Mouse (Mus musculus): ENCODE measurements around the gene Gbp2. TPM values are rescaled to one million over a fixed set of nuclear protein-coding genes. Genes with fewer than 3 reads are reported as not detected.

The Gbp2 gene
- 1 to 10 TPM; 1.3 to 1.7 TPM for total RNA-seq (2021)
- long read RNA-seq, experiment 1, partial matches to known transcripts: 0 of 5 reads
- long read RNA-seq, experiment 1, other reads (novel, unspliced or antisense): 1 of 5 reads
- long read RNA-seq, experiment 2, partial matches to known transcripts: 0 of 3 reads
- long read RNA-seq, experiment 2, other reads (novel, unspliced or antisense): 0 of 3 reads

GRCm38 (mm10) chr3:142620111-142620955 is at the start of gene Gbp2:
Gene Gbp2 (plus strand): TSS chr3:142620602.
- DNase-seq (ENCODE audit: extremely low spot score in 1 of 2, low spot score in 2 of 2): no peak
- H3K4me3 ChIP-seq: peak within 1 kb of the TSS; percentile 34
- intact Hi-C loops (cut with DNase I): no loop called here
- peak within 1 kb of the TSS; percentile 76 for H3K27ac ChIP-seq
- TF ChIP-seq CTCF (IDR thresholded peaks at IDR 0.05): no peak

- Histone ChIP-seq H3K27ac (no peak overlapping the region), H3K4me3 (no peak overlapping the region)
- TF ChIP-seq CTCF (IDR thresholded peaks at IDR 0.05): no peak
- intact Hi-C loops (cut with DNase I): no loop called here
- DNase-seq (ENCODE audit: extremely low spot score in 1 of 2, low spot score in 2 of 2): no peak
Measured at GRCm38 (mm10) chr3:142570738-142571137, 49.7 kb upstream of the Gbp2 start.

- Histone ChIP-seq H3K4me3 (no peak overlapping the region), H3K27ac (no peak overlapping the region)
- no peak for DNase-seq (ENCODE audit: extremely low spot score in 1 of 2, low spot score in 2 of 2)
- intact Hi-C loops (cut with DNase I): no loop called here
- no peak for TF ChIP-seq CTCF (IDR thresholded peaks at IDR 0.05)
Measured at GRCm38 (mm10) chr3:142577108-142577507, 43.3 kb upstream of the Gbp2 start.

- Histone ChIP-seq H3K4me3 (no peak overlapping the region), H3K27ac (no peak overlapping the region)
- intact Hi-C loops (cut with DNase I): no loop called here
- no peak for DNase-seq (ENCODE audit: extremely low spot score in 1 of 2, low spot score in 2 of 2)
- TF ChIP-seq CTCF (IDR thresholded peaks at IDR 0.05): no peak
Measured at GRCm38 (mm10) chr3:142578342-142578741, 42.1 kb upstream of the Gbp2 start.

GRCm38 (mm10) chr3:142583067-142583466 is 37.3 kb upstream of the Gbp2 start:
- intact Hi-C loops (cut with DNase I): no loop called here
- Histone ChIP-seq H3K27ac (no peak overlapping the region), H3K4me3 (no peak overlapping the region)
- TF ChIP-seq CTCF (IDR thresholded peaks at IDR 0.05): no peak
- DNase-seq (ENCODE audit: extremely low spot score in 1 of 2, low spot score in 2 of 2): no peak

- intact Hi-C loops (cut with DNase I): no loop called here
- Histone ChIP-seq H3K4me3 (no peak overlapping the region), H3K27ac (no peak overlapping the region)
- no peak for DNase-seq (ENCODE audit: extremely low spot score in 1 of 2, low spot score in 2 of 2)
- TF ChIP-seq CTCF (IDR thresholded peaks at IDR 0.05): no peak
Measured at GRCm38 (mm10) chr3:142587386-142587785, 33.0 kb upstream of the Gbp2 start.

GRCm38 (mm10) chr3:142588888-142589287 is 31.5 kb upstream of the Gbp2 start:
- intact Hi-C loops (cut with DNase I): no loop called here
- H3K4me3 ChIP-seq: no peak overlapping the region
- no peak overlapping the region for H3K27ac ChIP-seq
- TF ChIP-seq CTCF (IDR thresholded peaks at IDR 0.05): no peak
- DNase-seq (ENCODE audit: extremely low spot score in 1 of 2, low spot score in 2 of 2): no peak

GRCm38 (mm10) chr3:142590431-142591067 is 29.9 kb upstream of the Gbp2 start:
- DNase-seq (ENCODE audit: extremely low spot score in 1 of 2, low spot score in 2 of 2): no peak
- intact Hi-C loops (cut with DNase I): no loop called here
- Histone ChIP-seq H3K27ac (no peak overlapping the region), H3K4me3 (no peak overlapping the region)
- TF ChIP-seq CTCF (IDR thresholded peaks at IDR 0.05): no peak

- no peak for DNase-seq (ENCODE audit: extremely low spot score in 1 of 2, low spot score in 2 of 2)
- intact Hi-C loops (cut with DNase I): no loop called here
- TF ChIP-seq CTCF (IDR thresholded peaks at IDR 0.05): no peak
- H3K4me3 ChIP-seq: no peak within 1 kb of the TSS
- H3K27ac ChIP-seq: no peak within 1 kb of the TSS
Measured at GRCm38 (mm10) chr3:142594547-142594946, 25.9 kb upstream of the Gbp2 start, which contains the start of gene Gbp2b. Gene Gbp2b (plus strand): TSS chr3:142594847.

GRCm38 (mm10) chr3:142597923-142598322 is 22.5 kb upstream of the Gbp2 start:
- intact Hi-C loops (cut with DNase I): no loop called here
- Histone ChIP-seq H3K4me3 (no peak overlapping the region), H3K27ac (no peak overlapping the region)
- no peak for TF ChIP-seq CTCF (IDR thresholded peaks at IDR 0.05)
- DNase-seq (ENCODE audit: extremely low spot score in 1 of 2, low spot score in 2 of 2): no peak

- no peak for DNase-seq (ENCODE audit: extremely low spot score in 1 of 2, low spot score in 2 of 2)
- intact Hi-C loops (cut with DNase I): no loop called here
- TF ChIP-seq CTCF (IDR thresholded peaks at IDR 0.05): no peak
- no peak overlapping the region for H3K4me3 ChIP-seq
- H3K27ac ChIP-seq: no peak overlapping the region
Measured at GRCm38 (mm10) chr3:142601675-142602074, 18.7 kb upstream of the Gbp2 start.

GRCm38 (mm10) chr3:142618658-142619057 is 1.7 kb upstream of the Gbp2 start:
- no peak for DNase-seq (ENCODE audit: extremely low spot score in 1 of 2, low spot score in 2 of 2)
- no peak overlapping the region for H3K4me3 ChIP-seq
- intact Hi-C loops (cut with DNase I): no loop called here
- H3K27ac ChIP-seq: no peak overlapping the region
- no peak for TF ChIP-seq CTCF (IDR thresholded peaks at IDR 0.05)

Data from left cerebral cortex, adult 2 months (tissue).